Mouse (Mus musculus): Measurements from ENCODE around the gene Xrcc6. TPM values are rescaled to one million over a fixed set of nuclear protein-coding genes. Genes with fewer than 3 reads are reported as not detected.

Xrcc6 gene
- total and polyA plus RNA-seq, 2 experiments: 8.5 to 18.2 TPM

DNA sequence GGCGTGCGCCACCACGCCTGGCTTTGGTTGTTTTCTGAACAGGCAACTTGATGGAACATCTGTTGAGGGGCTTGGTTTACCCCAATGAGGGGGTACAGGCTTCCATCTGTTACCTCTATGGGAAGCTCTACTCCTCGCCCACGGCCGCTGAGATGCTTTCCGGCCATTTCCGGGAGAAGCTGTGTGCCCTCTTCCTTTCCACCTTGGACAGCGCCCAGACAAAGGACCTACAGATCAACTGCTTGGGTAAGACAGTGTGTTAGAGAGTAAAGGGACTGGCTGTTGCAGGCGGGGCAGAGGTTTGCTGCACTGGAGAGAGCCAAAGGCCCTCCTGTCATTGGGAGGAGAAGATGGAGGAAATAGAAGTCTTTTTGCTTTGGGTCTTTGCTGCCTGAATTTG, 92.2 kb downstream of the Xrcc6 start:
- Histone ChIP-seq H3K4me3 (ENCODE audit: insufficient read depth, low read depth, low read length) (no peak overlapping the region), H3K36me3 (ENCODE audit: control insufficient read depth, insufficient read depth, low read length) (no peaks in the 10 kb centered on the region), H3K27ac (replicated peaks; ENCODE audit: insufficient read depth, low read depth, low read length) (no peak overlapping the region), H3K9ac (ENCODE audit: low read depth, low read length) (no peak overlapping the region), H3K4me1 (ENCODE audit: control insufficient read depth, insufficient read depth, low read length) (no peaks in the 10 kb centered on the region), H3K79me2 (ENCODE audit: control insufficient read depth, insufficient read depth, low read length) (no peaks in the 10 kb centered on the region), H3K27me3 (ENCODE audit: control insufficient read depth, insufficient read depth, low read length) (no peaks in the 10 kb centered on the region)
- DNase-seq (ENCODE audit: extremely low read depth, low read depth, low spot score): no peak
- TF ChIP-seq CTCF (IDR thresholded peaks at IDR 0.05; ENCODE audit: low read depth, low read length) (no peak), POLR2A (IDR thresholded peaks at IDR 0.05; ENCODE audit: extremely low read depth, insufficient read depth, low read length) (no peak)
- WGBS: 57% methylated on average over 10 of the region's 10 CpGs

GRCm38 (mm10) chr15:82081161-82081560, 93.5 kb downstream of the Xrcc6 start:
- 30% methylated on average over 7 of the region's 7 CpGs for WGBS
- H3K4me1 ChIP-seq (ENCODE audit: control insufficient read depth, insufficient read depth, low read length): no peaks in the 10 kb centered on the region
- no peaks in the 10 kb centered on the region for H3K27me3 ChIP-seq (ENCODE audit: control insufficient read depth, insufficient read depth, low read length)
- no peak overlapping the region for H3K4me3 ChIP-seq (ENCODE audit: insufficient read depth, low read depth, low read length)
- DNase-seq (ENCODE audit: extremely low read depth, low read depth, low spot score): no peak
- no peak overlapping the region for H3K9ac ChIP-seq (ENCODE audit: low read depth, low read length)
- TF ChIP-seq POLR2A (IDR thresholded peaks at IDR 0.05; ENCODE audit: extremely low read depth, insufficient read depth, low read length) (no peak), CTCF (IDR thresholded peaks at IDR 0.05; ENCODE audit: low read depth, low read length) (peak; percentile 40; the same call in 1 of the 2 replicates)
- no peak overlapping the region for H3K27ac ChIP-seq (replicated peaks; ENCODE audit: insufficient read depth, low read depth, low read length)
- H3K79me2 ChIP-seq (ENCODE audit: control insufficient read depth, insufficient read depth, low read length): no peaks in the 10 kb centered on the region
- H3K36me3 ChIP-seq (ENCODE audit: control insufficient read depth, insufficient read depth, low read length): no peaks in the 10 kb centered on the region

DNA sequence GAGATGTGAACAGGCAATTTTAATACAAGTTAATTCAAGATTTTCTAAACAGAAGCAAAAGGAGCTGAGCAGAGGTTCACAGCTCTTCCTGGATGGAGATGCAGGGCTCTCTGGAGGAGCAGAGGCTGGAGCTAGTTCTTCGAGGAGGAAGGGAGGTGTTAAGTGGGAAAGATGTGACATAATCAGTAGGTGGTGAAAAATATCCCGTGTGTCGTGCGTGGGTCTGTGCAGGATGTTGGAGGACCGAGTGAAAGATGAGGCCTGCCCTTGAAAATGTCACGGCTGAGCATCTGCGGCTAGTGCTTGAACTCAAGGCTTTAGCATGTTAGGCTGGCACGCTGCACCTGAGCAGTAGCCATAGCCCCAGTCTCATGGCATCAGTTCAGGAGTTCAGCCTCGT, 98.0 kb downstream of the Xrcc6 start:
- Histone ChIP-seq H3K79me2 (ENCODE audit: control insufficient read depth, insufficient read depth, low read length) (no peaks in the 10 kb centered on the region), H3K4me3 (ENCODE audit: insufficient read depth, low read depth, low read length) (no peak overlapping the region), H3K27me3 (ENCODE audit: control insufficient read depth, insufficient read depth, low read length) (no peaks in the 10 kb centered on the region), H3K9ac (ENCODE audit: low read depth, low read length) (no peak overlapping the region), H3K27ac (replicated peaks; ENCODE audit: insufficient read depth, low read depth, low read length) (no peak overlapping the region), H3K4me1 (ENCODE audit: control insufficient read depth, insufficient read depth, low read length) (no peaks in the 10 kb centered on the region), H3K36me3 (ENCODE audit: control insufficient read depth, insufficient read depth, low read length) (no peaks in the 10 kb centered on the region)
- no peak for DNase-seq (ENCODE audit: extremely low read depth, low read depth, low spot score)
- TF ChIP-seq POLR2A (IDR thresholded peaks at IDR 0.05; ENCODE audit: extremely low read depth, insufficient read depth, low read length) (no peak), CTCF (IDR thresholded peaks at IDR 0.05; ENCODE audit: low read depth, low read length) (no peak)
- WGBS: 81% methylated on average over 9 of the region's 9 CpGs

- WGBS: 82% methylated on average over 12 of the region's 12 CpGs
- H3K9ac ChIP-seq (ENCODE audit: low read depth, low read length): no peak overlapping the region
- no peaks in the 10 kb centered on the region for H3K4me1 ChIP-seq (ENCODE audit: control insufficient read depth, insufficient read depth, low read length)
- H3K4me3 ChIP-seq (ENCODE audit: insufficient read depth, low read depth, low read length): no peak overlapping the region
- TF ChIP-seq POLR2A (IDR thresholded peaks at IDR 0.05; ENCODE audit: extremely low read depth, insufficient read depth, low read length): no peak
- TF ChIP-seq CTCF (IDR thresholded peaks at IDR 0.05; ENCODE audit: low read depth, low read length): no peak
- H3K79me2 ChIP-seq (ENCODE audit: control insufficient read depth, insufficient read depth, low read length): no peaks in the 10 kb centered on the region
- no peak overlapping the region for H3K27ac ChIP-seq (replicated peaks; ENCODE audit: insufficient read depth, low read depth, low read length)
- H3K36me3 ChIP-seq (ENCODE audit: control insufficient read depth, insufficient read depth, low read length): no peaks in the 10 kb centered on the region
- DNase-seq (ENCODE audit: extremely low read depth, low read depth, low spot score): no peak
- no peaks in the 10 kb centered on the region for H3K27me3 ChIP-seq (ENCODE audit: control insufficient read depth, insufficient read depth, low read length)
Measured at GRCm38 (mm10) chr15:82086131-82086530, 98.5 kb downstream of the Xrcc6 start.

GRCm38 (mm10) chr15:82087266-82087665, 99.6 kb downstream of the Xrcc6 start:
- no peak overlapping the region for H3K4me3 ChIP-seq (ENCODE audit: insufficient read depth, low read depth, low read length)
- H3K27ac ChIP-seq (replicated peaks; ENCODE audit: insufficient read depth, low read depth, low read length): no peak overlapping the region
- no peak for TF ChIP-seq CTCF (IDR thresholded peaks at IDR 0.05; ENCODE audit: low read depth, low read length)
- TF ChIP-seq POLR2A (IDR thresholded peaks at IDR 0.05; ENCODE audit: extremely low read depth, insufficient read depth, low read length): no peak
- no peaks in the 10 kb centered on the region for H3K4me1 ChIP-seq (ENCODE audit: control insufficient read depth, insufficient read depth, low read length)
- DNase-seq (ENCODE audit: extremely low read depth, low read depth, low spot score): no peak
- H3K9ac ChIP-seq (ENCODE audit: low read depth, low read length): no peak overlapping the region
- no peaks in the 10 kb centered on the region for H3K36me3 ChIP-seq (ENCODE audit: control insufficient read depth, insufficient read depth, low read length)
- H3K79me2 ChIP-seq (ENCODE audit: control insufficient read depth, insufficient read depth, low read length): no peaks in the 10 kb centered on the region
- H3K27me3 ChIP-seq (ENCODE audit: control insufficient read depth, insufficient read depth, low read length): no peaks in the 10 kb centered on the region
- WGBS: 15% methylated on average over 10 of the region's 10 CpGs

Other genes starting within 250 kb of the Xrcc6 start
- 7.4 TPM in 2 replicates for gene Zc3h7b, start 242.8 kb upstream of the Xrcc6 start, total RNA-seq (2014; rRNA removed)
- 11.9 and 13.1 TPM in 2 replicates for gene Zc3h7b, start 242.8 kb upstream of the Xrcc6 start, polyA plus RNA-seq (2012; rRNA removed)
- 32.8 and 33.1 TPM in 2 replicates for gene Rangap1, start 242.3 kb upstream of the Xrcc6 start, total RNA-seq (2014; rRNA removed)
- gene Rangap1, start 242.3 kb upstream of the Xrcc6 start, polyA plus RNA-seq (2012; rRNA removed): 21.6 and 24.8 TPM in 2 replicates
- 156 and 163 TPM in 2 replicates for gene Tef, start 185.4 kb upstream of the Xrcc6 start, total RNA-seq (2014; rRNA removed)
- gene Tef, start 185.4 kb upstream of the Xrcc6 start, polyA plus RNA-seq (2012; rRNA removed): 34.6 and 35.0 TPM in 2 replicates
- 15.8 and 25.6 TPM in 2 replicates for gene Tob2, start 129.0 kb upstream of the Xrcc6 start, total RNA-seq (2014; rRNA removed)
- gene Tob2, start 129.0 kb upstream of the Xrcc6 start, polyA plus RNA-seq (2012; rRNA removed): 20.9 and 21.6 TPM in 2 replicates
- gene Phf5a, start 115.9 kb upstream of the Xrcc6 start, total RNA-seq (2014; rRNA removed): 12.3 and 15.6 TPM in 2 replicates
- gene Phf5a, start 115.9 kb upstream of the Xrcc6 start, polyA plus RNA-seq (2012; rRNA removed): 27.5 and 28.7 TPM in 2 replicates
- 170 and 187 TPM in 2 replicates for gene Aco2, start 115.5 kb upstream of the Xrcc6 start, total RNA-seq (2014; rRNA removed)
- gene Aco2, start 115.5 kb upstream of the Xrcc6 start, polyA plus RNA-seq (2012; rRNA removed): 127 TPM in 2 replicates
- 6.4 and 7.3 TPM in 2 replicates for gene Polr3h, start 61.6 kb upstream of the Xrcc6 start, total RNA-seq (2014; rRNA removed)
- 6.8 and 8.3 TPM in 2 replicates for gene Polr3h, start 61.6 kb upstream of the Xrcc6 start, polyA plus RNA-seq (2012; rRNA removed)
- gene Csdc2, start 51.1 kb upstream of the Xrcc6 start, total RNA-seq (2014; rRNA removed): 0.09 and 0.13 TPM in 2 replicates
- gene Csdc2, start 51.1 kb upstream of the Xrcc6 start, polyA plus RNA-seq (2012; rRNA removed): 0.35 and 0.80 TPM in 2 replicates
- 3.6 and 3.7 TPM in 2 replicates for gene Pmm1, start 26.9 kb upstream of the Xrcc6 start, total RNA-seq (2014; rRNA removed)
- 4.9 and 6.8 TPM in 2 replicates for gene Pmm1, start 26.9 kb upstream of the Xrcc6 start, polyA plus RNA-seq (2012; rRNA removed)
- gene 1700029P11Rik, start 7.3 kb upstream of the Xrcc6 start, total RNA-seq (2014; rRNA removed): not detected in 2 replicates
- not detected in 2 replicates for gene 1700029P11Rik, start 7.3 kb upstream of the Xrcc6 start, polyA plus RNA-seq (2012; rRNA removed)
- 6.6 and 10.1 TPM in 2 replicates for gene Desi1, start 46.0 kb downstream of the Xrcc6 start, total RNA-seq (2014; rRNA removed)
- gene Desi1, start 46.0 kb downstream of the Xrcc6 start, polyA plus RNA-seq (2012; rRNA removed): 28.7 and 31.1 TPM in 2 replicates
- gene Snu13, start 59.8 kb downstream of the Xrcc6 start, total RNA-seq (2014; rRNA removed): 23.3 and 26.2 TPM in 2 replicates
- gene Snu13, start 59.8 kb downstream of the Xrcc6 start, polyA plus RNA-seq (2012; rRNA removed): 23.1 and 25.4 TPM in 2 replicates
- not detected in 2 replicates for gene 4930407I10Rik, start 71.3 kb downstream of the Xrcc6 start, total RNA-seq (2014; rRNA removed)
- gene 4930407I10Rik, start 71.3 kb downstream of the Xrcc6 start, polyA plus RNA-seq (2012; rRNA removed): not detected in 2 replicates
- gene Mei1, start 82.2 kb downstream of the Xrcc6 start, total RNA-seq (2014; rRNA removed): not detected in 2 replicates
- gene Mei1, start 82.2 kb downstream of the Xrcc6 start, polyA plus RNA-seq (2012; rRNA removed): not detected in 2 replicates
- 1.3 and 1.8 TPM in 2 replicates for gene Ccdc134, start 140.1 kb downstream of the Xrcc6 start, total RNA-seq (2014; rRNA removed)
- gene Ccdc134, start 140.1 kb downstream of the Xrcc6 start, polyA plus RNA-seq (2012; rRNA removed): 5.2 and 8.2 TPM in 2 replicates
- gene Srebf2, start 159.3 kb downstream of the Xrcc6 start, total RNA-seq (2014; rRNA removed): 16.5 and 25.0 TPM in 2 replicates
- 66.3 and 71.2 TPM in 2 replicates for gene Srebf2, start 159.3 kb downstream of the Xrcc6 start, polyA plus RNA-seq (2012; rRNA removed)
- gene Shisa8, start 225.0 kb downstream of the Xrcc6 start, total RNA-seq (2014; rRNA removed): 0.09 and 0.47 TPM in 2 replicates
- gene Shisa8, start 225.0 kb downstream of the Xrcc6 start, polyA plus RNA-seq (2012; rRNA removed): 0.07 and 0.77 TPM in 2 replicates
- gene Tnfrsf13c, start 236.5 kb downstream of the Xrcc6 start, total RNA-seq (2014; rRNA removed): 0.28 and 0.54 TPM in 2 replicates
- 0.17 and 0.34 TPM in 2 replicates for gene Tnfrsf13c, start 236.5 kb downstream of the Xrcc6 start, polyA plus RNA-seq (2012; rRNA removed)